Mouse (Mus musculus) ES-Bruce4 (cell line): Measurements from ENCODE around the gene Tigit. TPM values are rescaled to one million over a fixed set of nuclear protein-coding genes. Genes with fewer than 3 reads are reported as not detected.

ENCODE experiments used
- H3K27ac ChIP-seq: 2 replicates; pipeline ENCODE4 v1.5.1; 2012; ENCODE audit warnings: low read length, inconsistent platforms; ENCODE audit not compliant: insufficient read depth
- H3K27me3 ChIP-seq: 2 replicates; pipeline ENCODE4 v1.6.1; 2012; ENCODE audit warnings: mild to moderate bottlenecking, low read length, inconsistent platforms; ENCODE audit not compliant: control insufficient read depth, poor library complexity, insufficient read depth, severe bottlenecking
- H3K36me3 ChIP-seq: 2 replicates; pipeline ENCODE4 v1.6.1; 2012; ENCODE audit warnings: inconsistent platforms, mild to moderate bottlenecking, low read length, moderate library complexity; ENCODE audit not compliant: control insufficient read depth, poor library complexity, insufficient read depth, severe bottlenecking
- H3K4me1 ChIP-seq: one replicate; pipeline ENCODE4 v1.8.1; 2011; ENCODE audit warnings: low read length; ENCODE audit not compliant: control insufficient read depth, insufficient read depth
- H3K4me3 ChIP-seq: 2 replicates; pipeline ENCODE4 v1.5.1; 2011; ENCODE audit warnings: low read depth, mild to moderate bottlenecking, low read length
- H3K9ac ChIP-seq: 2 replicates; pipeline ENCODE4 v1.6.1; 2012; ENCODE audit warnings: low read depth, mild to moderate bottlenecking, inconsistent platforms; ENCODE audit not compliant: poor library complexity, severe bottlenecking
- H3K9me3 ChIP-seq: replicated peaks from 2 replicates; pipeline ENCODE4 v1.6.1; 2012; ENCODE audit warnings: mild to moderate bottlenecking, low read length, inconsistent platforms; ENCODE audit not compliant: control insufficient read depth, poor library complexity, insufficient read depth, severe bottlenecking
- CTCF ChIP-seq: IDR thresholded peaks from one replicate; pipeline ENCODE4 v1.8.1; 2011; ENCODE audit warnings: low read depth, low read length
- EP300 ChIP-seq: IDR thresholded peaks from 2 replicates; pipeline ENCODE4 v1.6.1; 2011; ENCODE audit warnings: low read depth, low read length; ENCODE audit not compliant: insufficient read depth
- POLR2A ChIP-seq: IDR thresholded peaks from one replicate; pipeline ENCODE4 v1.8.1; 2011; ENCODE audit warnings: low read length; ENCODE audit not compliant: insufficient read depth
- polyA plus RNA-seq: library from polyadenylated mRNA; stranded (reverse); fragments of >200 nt; gene quantifications from 2 replicates; pipeline ENCODE4 v1.2.4, GENCODE M21; 2011; ENCODE audit warnings: low read depth; ENCODE audit not compliant: missing spikeins, insufficient read depth, insufficient read length

The Tigit gene
- polyA plus RNA-seq, 1 experiment = not detected

GRCm38 (mm10) chr16:43608066-43608465 lies 55.9 kb downstream of the Tigit start:
- H3K36me3 ChIP-seq = no peaks in the 10 kb centered on the region
- H3K9me3 ChIP-seq = peaks cover 9% of the 10 kb centered on the region; the same call in 1 of the 2 replicates
- no peak overlapping the region for H3K27ac ChIP-seq
- H3K4me1 ChIP-seq = peaks cover 2% of the 10 kb centered on the region
- TF ChIP-seq EP300 = no peak
- no peak for TF ChIP-seq CTCF
- TF ChIP-seq POLR2A = no peak
- no peaks in the 10 kb centered on the region for H3K27me3 ChIP-seq
- H3K4me3 ChIP-seq = no peak overlapping the region
- H3K9ac ChIP-seq = no peak overlapping the region

DNA sequence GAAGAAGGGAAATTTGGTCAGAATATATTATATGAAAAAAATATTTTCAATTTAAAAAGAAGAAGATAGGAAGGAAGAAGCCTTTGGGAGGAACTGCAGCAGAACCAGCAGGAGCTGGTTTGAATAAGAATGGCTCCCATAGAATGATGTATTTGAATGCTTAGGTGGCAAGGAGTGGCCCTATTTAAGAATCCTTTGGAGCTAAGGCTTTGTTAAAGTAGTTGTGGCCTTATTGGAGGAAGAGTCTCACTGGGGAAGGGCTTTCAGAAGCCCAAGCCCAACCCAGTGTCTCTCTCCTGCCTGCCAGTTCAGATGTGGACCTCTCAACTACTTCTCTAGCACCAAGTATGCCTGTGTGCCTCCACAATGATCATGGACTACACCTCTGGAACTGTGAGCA lies 56.9 kb downstream of the Tigit start:
- no peak overlapping the region for H3K27ac ChIP-seq
- peaks cover 9% of the 10 kb centered on the region; the same call in 1 of the 2 replicates for H3K9me3 ChIP-seq
- H3K4me1 ChIP-seq = peaks cover 2% of the 10 kb centered on the region
- no peak overlapping the region for H3K9ac ChIP-seq
- TF ChIP-seq POLR2A = no peak
- no peak for TF ChIP-seq EP300
- TF ChIP-seq CTCF = no peak
- no peak overlapping the region for H3K4me3 ChIP-seq
- peaks cover 3% of the 10 kb centered on the region; the same call in 1 of the 2 replicates for H3K27me3 ChIP-seq
- H3K36me3 ChIP-seq = no peaks in the 10 kb centered on the region

- Histone ChIP-seq H3K9me3 (peaks cover 9% of the 10 kb centered on the region; the same call in 1 of the 2 replicates), H3K36me3 (no peaks in the 10 kb centered on the region), H3K27me3 (peaks cover 6% of the 10 kb centered on the region; the same call in 1 of the 2 replicates), H3K9ac (no peak overlapping the region), H3K4me3 (no peak overlapping the region), H3K27ac (no peak overlapping the region), H3K4me1 (peaks cover 2% of the 10 kb centered on the region)
- TF ChIP-seq EP300 = no peak
- TF ChIP-seq POLR2A = no peak
- no peak for TF ChIP-seq CTCF
These were observed 59.4 kb downstream of the Tigit start for GRCm38 (mm10) chr16:43604399-43605013.

GRCm38 (mm10) chr16:43603591-43604141 lies 60.3 kb downstream of the Tigit start:
- no peak overlapping the region for H3K9ac ChIP-seq
- H3K4me3 ChIP-seq = no peak overlapping the region
- no peak for TF ChIP-seq CTCF
- TF ChIP-seq POLR2A = no peak
- TF ChIP-seq EP300 = peak; percentile 57; the same call in 1 of the 2 replicates
- no peaks in the 10 kb centered on the region for H3K36me3 ChIP-seq
- peaks cover 2% of the 10 kb centered on the region for H3K4me1 ChIP-seq
- no peak overlapping the region for H3K27ac ChIP-seq
- H3K9me3 ChIP-seq = peaks cover 9% of the 10 kb centered on the region; the same call in 1 of the 2 replicates
- peaks cover 6% of the 10 kb centered on the region; the same call in 1 of the 2 replicates for H3K27me3 ChIP-seq

DNA sequence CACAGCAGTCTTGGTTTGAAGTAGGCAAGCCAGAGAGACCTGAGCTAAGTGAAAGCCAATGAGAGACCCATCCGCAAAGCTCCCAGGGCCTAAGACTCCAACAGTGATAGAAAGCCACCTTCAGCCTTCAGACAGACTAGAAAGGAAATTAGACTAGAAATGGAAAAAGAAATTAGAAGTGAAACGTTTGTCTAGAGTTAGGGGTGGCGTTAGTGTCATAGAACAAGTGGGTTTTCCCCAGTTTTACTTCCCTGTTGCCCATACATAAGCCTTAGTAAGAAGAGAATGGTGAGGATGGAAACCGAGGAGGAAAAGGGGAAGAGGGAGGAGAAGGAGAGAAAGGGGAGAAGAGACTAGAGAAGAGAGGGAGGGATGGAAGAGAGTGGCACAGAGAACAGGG lies 61.4 kb downstream of the Tigit start:
- Histone ChIP-seq H3K4me1 (peaks cover 2% of the 10 kb centered on the region), H3K4me3 (no peak overlapping the region), H3K27ac (no peak overlapping the region), H3K9me3 (peaks cover 3% of the 10 kb centered on the region; the same call in 1 of the 2 replicates), H3K9ac (no peak overlapping the region), H3K27me3 (peaks cover 6% of the 10 kb centered on the region; the same call in 1 of the 2 replicates), H3K36me3 (no peaks in the 10 kb centered on the region)
- TF ChIP-seq POLR2A = no peak
- no peak for TF ChIP-seq EP300
- no peak for TF ChIP-seq CTCF

GRCm38 (mm10) chr16:43599707-43600106 lies 64.2 kb downstream of the Tigit start:
- Histone ChIP-seq H3K27ac (no peak overlapping the region), H3K9me3 (no peaks in the 10 kb centered on the region)
- TF ChIP-seq CTCF (no peak), EP300 (no peak)

More at GRCm38 (mm10) chr16:43599707-43600106, 64.2 kb downstream of the Tigit start:
- H3K9ac ChIP-seq = no peak overlapping the region
- H3K4me1 ChIP-seq = peaks cover 2% of the 10 kb centered on the region
- peaks cover 6% of the 10 kb centered on the region; the same call in 1 of the 2 replicates for H3K27me3 ChIP-seq
- H3K36me3 ChIP-seq = no peaks in the 10 kb centered on the region
- H3K4me3 ChIP-seq = no peak overlapping the region

Other genes starting within 250 kb of the Tigit start
- gene Drd3, start 89.9 kb upstream of the Tigit start, polyA plus RNA-seq = not detected in 2 replicates
- gene Ccdc191, start 225.7 kb upstream of the Tigit start, polyA plus RNA-seq = 19.9 and 24.6 TPM in 2 replicates